Mouse (Mus musculus) G1E (cell line): ENCODE measurements around the gene Tnpo1.

Source experiments
- CTCF ChIP-seq: IDR thresholded peaks from 2 replicates; pipeline ENCODE4 v1.5.1; 2012; ENCODE audit warnings: low read depth, low read length, inconsistent platforms, mixed read lengths
- GATA2 ChIP-seq: IDR thresholded peaks from 2 replicates; pipeline ENCODE4 v1.6.1; 2012; ENCODE audit warnings: low read depth, low read length, inconsistent platforms, borderline replicate concordance

DNA sequence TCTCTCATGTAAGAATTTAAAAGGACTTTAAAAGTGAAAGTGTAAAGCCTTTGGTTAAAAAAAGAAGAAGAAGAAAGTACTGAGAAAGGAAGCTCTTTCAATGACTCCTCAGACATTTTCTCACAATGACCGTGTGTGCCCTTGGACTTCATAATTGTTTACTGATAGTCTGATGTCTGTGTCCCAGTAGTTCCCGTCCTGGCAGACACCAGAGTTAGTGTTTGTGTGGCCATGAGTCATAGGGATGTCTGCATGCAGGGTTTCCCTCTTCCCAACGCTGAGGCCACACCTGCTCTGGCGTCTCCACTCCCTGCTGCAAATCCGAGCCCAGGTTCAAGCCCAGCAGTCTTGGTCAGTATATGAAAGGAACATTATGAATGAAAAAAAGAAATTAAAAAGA is 29.0 kb upstream of the Tnpo1 start:
- TF ChIP-seq CTCF = no peak
- TF ChIP-seq GATA2 = no peak
